ENCODE assay signal across 9 mouse cellular contexts in genomic region chr7:125630317-125630716, GRCm38 (mm10). TPM values are rescaled to one million over a fixed set of nuclear protein-coding genes. Genes with fewer than 3 reads are reported as not detected.
A peak's percentile ranks its signal among the peaks of the same experiment; 100 is the strongest.
DNase-seq lines count a peak whose midpoint lies in the region; ATAC-seq and TF ChIP-seq lines count a peak whose summit lies in the region.
"Had no signal": no experiment of that assay in that cellular context is flagged by ENCODE, and none has a peak within 500 bp of the region (broad histone marks: within the 10 kb centered on the region; RNA-seq: fewer than 3 reads in every experiment).

No protein-coding gene starts in this region.

- peak; percentile 97 for DNase-seq in heart, adult 11 months
- DNase-seq in heart, postnatal 36 days, result no peak
- peak; percentile 63 to 75 for DNase-seq in CD8-positive naive resting alpha-beta T cell, adult 2 months (ENCODE audit: low read depth in 2 of 2, low spot score in 2 of 2)
- peak; percentile 78 to 80 for DNase-seq in spleen, adult 2 months (ENCODE audit: low read depth in 1 of 2, low spot score in 2 of 2)
- DNase-seq in frontal cortex, postnatal 14 days (ENCODE audit: low spot score in 2 of 2), result no peak
- DNase-seq in c-Kit-positive CD71-positive TER-119-positive erythroid progenitor cells, embryonic 14.5 days (ENCODE audit: low spot score), result no peak

- TF ChIP-seq CTCF in spleen, adult 2 months (IDR thresholded peaks at IDR 0.05; ENCODE audit: extremely low read depth, insufficient read depth, insufficient read length, insufficient replicate concordance), result no peak

- no peak overlapping the region for H3K9ac ChIP-seq in liver, embryonic 15.5 days
- no peak overlapping the region for H3K9ac ChIP-seq in midbrain, embryonic 15.5 days
- H3K9ac ChIP-seq: stomach, embryonic 15.5 days had no signal

- no peak overlapping the region for H3K4me3 ChIP-seq in liver, embryonic 15.5 days (replicated peaks)
- H3K4me3 ChIP-seq in spleen, adult 2 months (ENCODE audit: extremely low read depth, insufficient read depth, insufficient read length), result peak overlapping the region; percentile 16; the same call in 1 of the 2 replicates
- no peak overlapping the region for H3K4me3 ChIP-seq in midbrain, embryonic 15.5 days
- H3K4me3 ChIP-seq: stomach, embryonic 15.5 days had no signal

- intact Hi-C loops in heart, postnatal 36 days (cut with DNase I), result no loop called here

- H3K9me3 ChIP-seq in liver, embryonic 15.5 days (replicated peaks), result no peaks in the 10 kb centered on the region
- H3K9me3 ChIP-seq in midbrain, embryonic 15.5 days, result no peaks in the 10 kb centered on the region
- H3K9me3 ChIP-seq: stomach, embryonic 15.5 days had no signal

- ATAC-seq in liver, embryonic 15.5 days (ENCODE audit: insufficient read depth), result peak; percentile 42
- ATAC-seq in midbrain, embryonic 15.5 days (replicated peaks), result no peak

- H3K27me3 ChIP-seq in liver, embryonic 15.5 days, result peaks cover 3% of the 10 kb centered on the region; the same call in 1 of the 2 replicates
- H3K27me3 ChIP-seq in spleen, adult 2 months (ENCODE audit: control insufficient read depth, insufficient read depth, low read length), result no peaks in the 10 kb centered on the region
- H3K27me3 ChIP-seq in midbrain, embryonic 15.5 days (replicated peaks), result no peaks in the 10 kb centered on the region
- H3K27me3 ChIP-seq: stomach, embryonic 15.5 days had no signal

- no peaks in the 10 kb centered on the region for H3K36me3 ChIP-seq in liver, embryonic 15.5 days (replicated peaks)
- H3K36me3 ChIP-seq in spleen, adult 2 months (ENCODE audit: control insufficient read depth, insufficient read depth, low read length), result peaks cover 49% of the 10 kb centered on the region
- H3K36me3 ChIP-seq in midbrain, embryonic 15.5 days (replicated peaks), result no peaks in the 10 kb centered on the region
- H3K36me3 ChIP-seq: stomach, embryonic 15.5 days had no signal

- H3K4me1 ChIP-seq in liver, embryonic 15.5 days (replicated peaks), result peaks cover 7% of the 10 kb centered on the region; the same call in 1 of the 2 replicates
- peaks cover 30% of the 10 kb centered on the region; the same call in 1 of the 2 replicates for H3K4me1 ChIP-seq in spleen, adult 2 months (ENCODE audit: control insufficient read depth, insufficient read depth, insufficient read length)
- no peaks in the 10 kb centered on the region for H3K4me1 ChIP-seq in midbrain, embryonic 15.5 days
- H3K4me1 ChIP-seq: stomach, embryonic 15.5 days had no signal

- TF ChIP-seq POLR2A in spleen, adult 2 months (IDR thresholded peaks at IDR 0.05; ENCODE audit: low read depth, low read length), result no peak; the same call in 1 of the 2 replicates

- 17% methylated on average over 4 of the region's 4 CpGs for WGBS in liver, embryonic 15.5 days (ENCODE audit: insufficient replicate concordance)
- 3% methylated on average over 4 of the region's 4 CpGs for WGBS in spleen, adult 2 months
- WGBS in midbrain, embryonic 15.5 days, result 77% methylated on average over 4 of the region's 4 CpGs

- H3K27ac ChIP-seq in liver, embryonic 15.5 days (replicated peaks), result no peak overlapping the region
- H3K27ac ChIP-seq in spleen, adult 2 months (ENCODE audit: insufficient read depth, low read length), result peak overlapping the region; percentile 89
- H3K27ac ChIP-seq in midbrain, embryonic 15.5 days, result no peak overlapping the region
- H3K27ac ChIP-seq: stomach, embryonic 15.5 days had no signal

- 0 out of 2 replicates have a peak overlapping the region, but pooled peaks have one; percentile 10 for H3K4me2 ChIP-seq in liver, embryonic 15.5 days
- no peak overlapping the region for H3K4me2 ChIP-seq in midbrain, embryonic 15.5 days
- H3K4me2 ChIP-seq: stomach, embryonic 15.5 days had no signal

RNA-seq across cellular contexts. Expression of gene Il21r, which starts 27.1 kb away (rescaled TPM):
- total RNA-seq in heart, postnatal 36 days (2021), result under 1 TPM; 0.44 to 0.54 TPM
- 0.71 and 1.0 TPM in 2 replicates for polyA plus RNA-seq in liver, embryonic 15.5 days (2015; fragmentation: Nextera tagmentation; extraction: Ambion mirVana)
- polyA plus RNA-seq in spleen, adult 2 months (2012; rRNA removed), result 138 and 180 TPM in 2 replicates
- 0.39 and 0.41 TPM in 2 replicates for polyA plus RNA-seq in midbrain, embryonic 15.5 days (2015; fragmentation: Nextera tagmentation; extraction: Ambion mirVana)

Comparison
In these comparisons a context has a peak if more than half of its experiments do, and no peak if none do; other contexts are left out.
1. DNase-seq: peak in heart, adult 11 months (single experiment), CD8-positive naive resting alpha-beta T cell, adult 2 months (2 of 2) and spleen, adult 2 months (2 of 2); none in heart, postnatal 36 days (0 of 2), frontal cortex, postnatal 14 days (0 of 2) and c-Kit-positive CD71-positive TER-119-positive erythroid progenitor cells, embryonic 14.5 days (single experiment).
2. RNA of gene Il21r, which starts 27.1 kb away (polyA plus RNA-seq): 138 to 180 TPM in spleen, adult 2 months; 0.71 to 1.0 TPM in liver, embryonic 15.5 days and 0.39 to 0.41 TPM in midbrain, embryonic 15.5 days; every median in the first group is over 10 times any median in the second.